Mouse (Mus musculus) ES-Bruce4 (cell line): ENCODE data around the gene BC028528.

Experiments used
- CTCF ChIP-seq: IDR thresholded peaks from one replicate; pipeline ENCODE4 v1.8.1; 2011; ENCODE audit warnings: low read depth, low read length
- EP300 ChIP-seq: IDR thresholded peaks from 2 replicates; pipeline ENCODE4 v1.6.1; 2011; ENCODE audit warnings: low read depth, low read length; ENCODE audit not compliant: insufficient read depth
- POLR2A ChIP-seq: IDR thresholded peaks from one replicate; pipeline ENCODE4 v1.8.1; 2011; ENCODE audit warnings: low read length; ENCODE audit not compliant: insufficient read depth

DNA sequence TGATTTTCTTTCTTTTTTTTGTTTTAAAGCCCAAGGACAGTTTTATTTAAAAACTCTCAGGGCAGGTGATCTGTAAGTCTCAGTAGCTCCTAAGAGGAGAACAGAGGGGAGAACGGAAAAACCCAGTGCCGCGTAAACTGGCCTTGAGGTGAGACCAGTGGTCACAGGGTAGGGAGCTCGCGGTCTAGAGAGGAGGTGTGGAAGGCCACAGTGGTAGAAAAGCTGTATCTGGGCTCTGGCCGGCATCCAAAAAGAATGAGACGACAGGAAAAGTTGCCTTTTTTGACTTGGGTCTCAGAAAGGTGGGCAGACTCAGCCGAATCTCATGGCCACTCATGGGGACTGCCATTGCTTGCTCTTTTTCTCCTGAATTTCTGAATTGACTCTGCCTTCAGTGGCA is 46.4 kb upstream of the BC028528 start:
- TF ChIP-seq POLR2A (no peak), CTCF (no peak), EP300 (no peak)
